Mouse (Mus musculus): ENCODE results near the gene Runx3. TPM values are rescaled to one million over a fixed set of nuclear protein-coding genes. Genes with fewer than 3 reads are reported as not detected.

Gene Runx3
- polyA plus RNA-seq, 1 experiment = 4.4 TPM

DNA sequence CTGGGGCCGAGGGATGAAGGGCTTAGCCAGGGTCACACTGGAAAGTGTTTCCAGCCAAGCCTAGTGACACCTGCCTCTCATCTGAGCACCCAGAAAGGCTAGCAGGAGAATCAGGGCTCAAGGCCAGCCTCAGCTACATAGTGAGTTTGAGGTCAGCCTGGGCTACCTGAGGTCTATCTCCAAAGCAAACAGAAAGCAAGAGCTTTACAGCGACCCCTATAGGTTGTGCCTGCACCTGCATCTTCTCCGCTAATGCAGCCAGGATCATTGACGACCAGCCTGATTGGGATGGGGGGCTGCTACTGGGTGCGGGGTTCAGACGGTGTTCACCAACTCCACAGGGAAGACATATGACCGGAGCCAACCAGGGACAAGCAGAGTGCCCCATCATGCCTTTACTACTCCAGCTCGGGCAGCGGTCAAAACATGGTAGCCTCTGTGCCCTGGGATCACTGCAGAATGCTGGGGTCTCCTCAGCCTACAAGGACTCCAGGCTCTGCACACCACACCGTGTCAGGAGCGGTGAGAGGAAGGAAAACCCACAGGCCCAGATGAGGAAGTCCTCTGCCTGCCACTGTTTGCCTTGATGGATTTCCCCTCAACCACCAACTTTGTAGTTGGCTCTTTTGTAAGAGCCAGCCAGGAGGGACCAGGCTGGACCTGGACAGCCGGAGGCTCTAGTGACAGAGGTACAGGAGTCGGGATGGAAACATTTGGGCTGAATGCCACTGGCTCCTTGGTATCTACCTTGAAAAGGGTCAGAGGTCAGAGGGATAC, 35.2 kb upstream of the Runx3 start:
- H3K4me1 ChIP-seq (ENCODE audit: control insufficient read depth, insufficient read depth, low read length) = no peaks in the 10 kb centered on the region
- no peak overlapping the region for H3K27ac ChIP-seq (ENCODE audit: insufficient read depth, low read length)
- TF ChIP-seq CTCF (IDR thresholded peaks at IDR 0.05; ENCODE audit: borderline replicate concordance, insufficient read depth, low read length) (no peak), POLR2A (IDR thresholded peaks at IDR 0.05; ENCODE audit: low read depth, low read length) (no peak)
- H3K4me3 ChIP-seq (ENCODE audit: insufficient read depth, low read length) = no peak overlapping the region

- Histone ChIP-seq H3K27ac (ENCODE audit: insufficient read depth, low read length) (no peak overlapping the region), H3K4me1 (ENCODE audit: control insufficient read depth, insufficient read depth, low read length) (peaks cover 4% of the 10 kb centered on the region; the same call in 1 of the 2 replicates), H3K4me3 (ENCODE audit: insufficient read depth, low read length) (no peak overlapping the region)
- TF ChIP-seq POLR2A (IDR thresholded peaks at IDR 0.05; ENCODE audit: low read depth, low read length) = no peak
- no peak for TF ChIP-seq CTCF (IDR thresholded peaks at IDR 0.05; ENCODE audit: borderline replicate concordance, insufficient read depth, low read length)
Measured at GRCm38 (mm10) chr4:135090613-135091012, 29.8 kb upstream of the Runx3 start.

- peaks cover 4% of the 10 kb centered on the region; the same call in 1 of the 2 replicates for H3K4me1 ChIP-seq (ENCODE audit: control insufficient read depth, insufficient read depth, low read length)
- H3K27ac ChIP-seq (ENCODE audit: insufficient read depth, low read length) = no peak overlapping the region
- H3K4me3 ChIP-seq (ENCODE audit: insufficient read depth, low read length) = no peak overlapping the region
- no peak for TF ChIP-seq POLR2A (IDR thresholded peaks at IDR 0.05; ENCODE audit: low read depth, low read length)
- TF ChIP-seq CTCF (IDR thresholded peaks at IDR 0.05; ENCODE audit: borderline replicate concordance, insufficient read depth, low read length) = no peak
Measured at GRCm38 (mm10) chr4:135092871-135093270, 27.6 kb upstream of the Runx3 start.

DNA sequence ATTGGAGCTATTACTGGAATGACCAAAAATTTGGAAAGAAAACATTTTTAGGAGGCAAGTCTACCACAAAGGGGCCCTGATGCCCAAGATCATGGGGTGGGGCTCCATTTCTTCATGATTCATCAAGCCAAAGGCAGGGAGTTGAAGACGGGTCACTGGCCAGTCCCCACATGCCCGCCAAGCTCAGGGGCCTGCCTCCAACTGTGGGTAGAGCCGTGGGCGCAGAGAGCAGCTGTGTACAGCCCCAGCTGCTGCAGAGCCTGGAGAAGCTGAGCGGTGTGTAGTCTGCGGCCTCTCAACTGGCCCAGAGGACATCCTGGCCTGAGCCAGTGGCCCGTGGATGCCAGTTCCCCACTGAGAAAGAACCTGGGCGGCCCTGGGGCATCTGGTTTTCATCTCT, 24.8 kb upstream of the Runx3 start:
- Histone ChIP-seq H3K4me3 (ENCODE audit: insufficient read depth, low read length) (no peak overlapping the region), H3K4me1 (ENCODE audit: control insufficient read depth, insufficient read depth, low read length) (peaks cover 4% of the 10 kb centered on the region; the same call in 1 of the 2 replicates), H3K27ac (ENCODE audit: insufficient read depth, low read length) (peak overlapping the region; percentile 89)
- no peak for TF ChIP-seq CTCF (IDR thresholded peaks at IDR 0.05; ENCODE audit: borderline replicate concordance, insufficient read depth, low read length)
- no peak for TF ChIP-seq POLR2A (IDR thresholded peaks at IDR 0.05; ENCODE audit: low read depth, low read length)

DNA sequence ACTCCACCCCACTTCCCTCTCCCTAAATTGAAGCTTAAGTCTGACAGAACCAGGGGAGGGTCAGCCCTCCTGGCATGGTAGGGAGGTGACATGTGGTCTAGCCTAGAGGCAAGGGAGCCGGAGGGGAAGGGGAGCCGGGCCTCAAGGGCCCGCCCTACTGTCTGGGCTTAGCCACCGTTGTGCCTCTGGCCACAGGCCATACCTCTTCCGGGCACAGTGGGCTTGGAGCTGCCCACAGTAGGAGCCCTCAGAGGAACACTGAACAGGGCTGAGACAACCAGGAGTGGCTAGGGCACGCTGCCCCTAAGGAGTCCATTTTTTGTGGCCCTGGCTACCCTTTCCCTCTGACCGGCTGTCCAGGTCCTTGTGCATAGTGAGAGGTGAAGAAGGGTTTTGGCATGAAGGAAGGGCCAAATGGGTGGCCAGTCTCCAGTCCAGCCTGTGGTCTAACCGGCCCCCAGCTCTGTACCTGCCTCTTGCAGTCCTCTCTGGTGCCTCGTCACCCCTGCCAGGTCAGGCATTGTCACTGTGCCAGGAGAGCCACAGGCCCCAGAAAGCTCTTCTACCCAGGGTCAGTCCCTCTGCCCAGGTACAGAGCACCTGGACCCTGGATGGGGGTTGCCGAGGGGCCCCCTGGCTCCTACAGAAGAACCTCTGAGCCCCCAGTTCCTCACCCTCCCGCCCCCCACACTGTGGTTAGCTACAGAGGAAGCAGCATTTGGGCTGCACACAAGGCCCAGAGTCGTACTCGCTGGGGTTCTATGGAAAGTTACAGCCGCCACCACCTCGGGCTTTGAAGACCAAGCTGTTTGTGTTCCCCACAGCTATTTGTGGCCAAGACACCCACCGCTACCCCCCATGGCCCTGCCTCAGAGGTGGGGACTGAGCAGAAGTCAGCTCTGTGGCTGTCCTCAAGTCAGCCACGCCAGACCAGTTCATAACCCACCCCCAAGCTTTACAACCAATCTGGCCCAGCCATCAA, 22.3 kb upstream of the Runx3 start:
- TF ChIP-seq CTCF (IDR thresholded peaks at IDR 0.05; ENCODE audit: borderline replicate concordance, insufficient read depth, low read length) (no peak), POLR2A (IDR thresholded peaks at IDR 0.05; ENCODE audit: low read depth, low read length) (no peak)
- Histone ChIP-seq H3K4me3 (ENCODE audit: insufficient read depth, low read length) (no peak overlapping the region), H3K27ac (ENCODE audit: insufficient read depth, low read length) (no peak overlapping the region), H3K4me1 (ENCODE audit: control insufficient read depth, insufficient read depth, low read length) (peaks cover 4% of the 10 kb centered on the region; the same call in 1 of the 2 replicates)

DNA sequence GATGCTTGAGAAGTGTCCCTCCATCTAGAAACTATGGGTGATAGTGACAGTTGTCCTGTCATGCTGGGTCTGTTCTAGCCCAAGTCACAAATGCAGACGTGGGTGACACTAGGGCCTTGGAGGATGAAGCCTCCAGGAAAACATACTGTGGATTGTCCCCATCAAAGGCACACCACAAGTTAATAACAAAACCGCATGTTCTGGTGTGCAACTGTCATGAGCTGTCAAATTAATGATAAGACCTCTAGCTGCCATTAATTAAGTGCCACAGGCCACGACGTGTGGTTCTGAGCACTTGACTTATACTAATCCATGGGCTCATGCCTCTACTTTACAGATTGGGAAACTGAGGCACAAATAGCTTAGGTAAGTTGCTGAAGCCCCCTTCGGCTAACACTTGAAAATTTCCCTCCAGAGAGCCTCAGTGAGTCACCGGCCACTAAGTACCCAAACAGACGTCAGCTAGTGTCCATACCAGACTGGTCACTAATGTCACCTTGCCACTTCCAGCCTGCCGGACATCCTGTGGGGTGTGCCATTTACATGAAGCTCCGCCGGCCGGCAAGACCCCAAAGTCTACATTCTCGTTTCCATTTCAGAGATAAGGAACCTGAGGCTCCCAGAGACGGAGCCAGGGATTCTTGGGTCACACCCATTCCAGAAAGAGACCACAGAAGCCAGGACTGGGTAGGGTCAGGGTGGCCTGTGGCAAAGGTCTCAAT, 18.3 kb upstream of the Runx3 start:
- no peak overlapping the region for H3K4me3 ChIP-seq (ENCODE audit: insufficient read depth, low read length)
- TF ChIP-seq POLR2A (IDR thresholded peaks at IDR 0.05; ENCODE audit: low read depth, low read length) = no peak
- TF ChIP-seq CTCF (IDR thresholded peaks at IDR 0.05; ENCODE audit: borderline replicate concordance, insufficient read depth, low read length) = no peak
- no peak overlapping the region for H3K27ac ChIP-seq (ENCODE audit: insufficient read depth, low read length)
- H3K4me1 ChIP-seq (ENCODE audit: control insufficient read depth, insufficient read depth, low read length) = no peaks in the 10 kb centered on the region

DNA sequence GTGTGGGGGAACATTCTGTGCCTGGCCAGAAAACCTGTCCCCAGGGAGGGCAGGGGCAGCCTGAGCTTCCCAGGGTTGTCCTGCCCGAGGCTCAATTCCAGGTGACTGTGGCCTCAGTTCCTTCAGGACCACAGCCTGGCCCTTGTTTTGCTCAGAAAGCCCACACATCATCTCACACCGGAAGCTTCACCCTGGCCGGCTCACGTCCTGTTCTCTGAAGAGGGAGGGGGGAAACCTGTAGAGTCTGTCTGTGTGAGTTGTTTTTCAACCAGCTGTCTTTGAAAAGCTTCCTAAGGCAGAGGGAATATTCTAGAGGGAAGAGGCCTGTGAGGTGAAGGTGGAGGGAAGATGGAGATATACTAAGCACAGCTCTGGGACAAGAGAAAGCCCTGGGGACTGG, 17.7 kb upstream of the Runx3 start:
- no peaks in the 10 kb centered on the region for H3K4me1 ChIP-seq (ENCODE audit: control insufficient read depth, insufficient read depth, low read length)
- H3K27ac ChIP-seq (ENCODE audit: insufficient read depth, low read length) = no peak overlapping the region
- no peak overlapping the region for H3K4me3 ChIP-seq (ENCODE audit: insufficient read depth, low read length)
- TF ChIP-seq POLR2A (IDR thresholded peaks at IDR 0.05; ENCODE audit: low read depth, low read length) (no peak), CTCF (IDR thresholded peaks at IDR 0.05; ENCODE audit: borderline replicate concordance, insufficient read depth, low read length) (no peak)

- TF ChIP-seq CTCF (IDR thresholded peaks at IDR 0.05; ENCODE audit: borderline replicate concordance, insufficient read depth, low read length) (no peak), POLR2A (IDR thresholded peaks at IDR 0.05; ENCODE audit: low read depth, low read length) (no peak)
- no peak overlapping the region for H3K4me3 ChIP-seq (ENCODE audit: insufficient read depth, low read length)
- H3K4me1 ChIP-seq (ENCODE audit: control insufficient read depth, insufficient read depth, low read length) = no peaks in the 10 kb centered on the region
- no peak overlapping the region for H3K27ac ChIP-seq (ENCODE audit: insufficient read depth, low read length)
Measured at GRCm38 (mm10) chr4:135103800-135104199, 16.7 kb upstream of the Runx3 start.

GRCm38 (mm10) chr4:135106968-135107367, 13.5 kb upstream of the Runx3 start:
- no peak overlapping the region for H3K4me3 ChIP-seq (ENCODE audit: insufficient read depth, low read length)
- H3K4me1 ChIP-seq (ENCODE audit: control insufficient read depth, insufficient read depth, low read length) = no peaks in the 10 kb centered on the region
- TF ChIP-seq POLR2A (IDR thresholded peaks at IDR 0.05; ENCODE audit: low read depth, low read length) = no peak
- no peak for TF ChIP-seq CTCF (IDR thresholded peaks at IDR 0.05; ENCODE audit: borderline replicate concordance, insufficient read depth, low read length)
- no peak overlapping the region for H3K27ac ChIP-seq (ENCODE audit: insufficient read depth, low read length)

Measured in embryonic fibroblast, embryonic 13.5 days (primary cell).